Mouse (Mus musculus) yolk sac, embryonic 10.5 days (tissue): ENCODE measurements around the gene Gm44.
"Not testable (repeated sequence)": the region's sequence is repeated elsewhere in the genome, so short reads cannot be mapped to it uniquely, and the experiment has no call there.

Experiments used
- DNase-seq: peaks from one replicate; pipeline ENCODE4 v3.0.0-alpha.2; 2017; ENCODE audit warnings: low spot score

The Gm44 gene

GRCm38 (mm10) chrX:90891842-90892241 is at the start of gene Gm44:
Gene Gm44, plus strand, starts transcription at chrX:90892142.
- DNase-seq, result no peak

- DNase-seq, result no peak
These were observed 36.0 kb downstream of the Gm44 start for GRCm38 (mm10) chrX:90927989-90928388.

- not testable (repeated sequence) for DNase-seq
These were observed 46.3 kb downstream of the Gm44 start for GRCm38 (mm10) chrX:90938211-90938610.
